Mouse (Mus musculus): ENCODE measurements around the gene M1ap. TPM values are rescaled to one million over a fixed set of nuclear protein-coding genes. Genes with fewer than 3 reads are reported as not detected.

The M1ap gene
- total and polyA plus RNA-seq, 2 experiments = 0.17 TPM; not detected in 1

- Histone ChIP-seq H3K9ac (ENCODE audit: low read depth, low read length) (no peak overlapping the region), H3K27ac (replicated peaks; ENCODE audit: insufficient read depth, low read depth, low read length) (no peak overlapping the region), H3K27me3 (ENCODE audit: control insufficient read depth, insufficient read depth, low read length) (no peaks in the 10 kb centered on the region), H3K4me3 (ENCODE audit: insufficient read depth, low read depth, low read length) (no peak overlapping the region), H3K79me2 (ENCODE audit: control insufficient read depth, insufficient read depth, low read length) (no peaks in the 10 kb centered on the region), H3K36me3 (ENCODE audit: control insufficient read depth, insufficient read depth, low read length) (no peaks in the 10 kb centered on the region), H3K4me1 (ENCODE audit: control insufficient read depth, insufficient read depth, low read length) (no peaks in the 10 kb centered on the region)
- no peak for DNase-seq (ENCODE audit: extremely low read depth, low read depth, low spot score)
- TF ChIP-seq POLR2A (IDR thresholded peaks at IDR 0.05; ENCODE audit: extremely low read depth, insufficient read depth, low read length) = no peak
- no peak for TF ChIP-seq CTCF (IDR thresholded peaks at IDR 0.05; ENCODE audit: low read depth, low read length)
- 84% methylated on average over 8 of the region's 8 CpGs for WGBS
Measured at GRCm38 (mm10) chr6:83027293-83027692, 80.6 kb downstream of the M1ap start.

- no peak overlapping the region for H3K9ac ChIP-seq (ENCODE audit: low read depth, low read length)
- no peaks in the 10 kb centered on the region for H3K36me3 ChIP-seq (ENCODE audit: control insufficient read depth, insufficient read depth, low read length)
- H3K4me3 ChIP-seq (ENCODE audit: insufficient read depth, low read depth, low read length) = no peak overlapping the region
- DNase-seq (ENCODE audit: extremely low read depth, low read depth, low spot score) = no peak
- H3K27ac ChIP-seq (replicated peaks; ENCODE audit: insufficient read depth, low read depth, low read length) = no peak overlapping the region
- TF ChIP-seq POLR2A (IDR thresholded peaks at IDR 0.05; ENCODE audit: extremely low read depth, insufficient read depth, low read length) (no peak), CTCF (IDR thresholded peaks at IDR 0.05; ENCODE audit: low read depth, low read length) (no peak)
- H3K27me3 ChIP-seq (ENCODE audit: control insufficient read depth, insufficient read depth, low read length) = no peaks in the 10 kb centered on the region
- H3K4me1 ChIP-seq (ENCODE audit: control insufficient read depth, insufficient read depth, low read length) = no peaks in the 10 kb centered on the region
- 55% methylated on average over 8 of the region's 9 CpGs for WGBS
- no peaks in the 10 kb centered on the region for H3K79me2 ChIP-seq (ENCODE audit: control insufficient read depth, insufficient read depth, low read length)
Measured at GRCm38 (mm10) chr6:83027706-83028105, 81.0 kb downstream of the M1ap start.

DNA sequence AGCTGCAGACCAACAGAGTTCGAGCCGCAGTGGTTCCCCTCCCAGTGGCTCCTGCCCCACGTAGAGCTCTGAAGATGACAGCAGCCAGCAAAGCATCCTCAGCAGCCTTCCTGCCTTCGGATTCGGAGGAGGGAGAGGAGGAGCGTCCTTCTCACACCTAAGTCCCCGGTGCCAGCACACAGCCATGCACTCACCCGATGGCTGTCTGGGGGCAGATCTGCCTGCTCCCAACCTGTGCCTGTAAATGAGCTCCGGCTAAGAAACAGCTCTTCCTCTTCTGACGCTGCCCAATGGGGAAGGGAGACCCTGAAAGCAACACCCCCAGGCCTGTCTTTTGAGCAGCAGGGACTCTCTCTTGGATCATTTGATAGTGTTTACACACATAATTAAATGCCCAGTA is 83.1 kb downstream of the M1ap start:
- Histone ChIP-seq H3K9ac (ENCODE audit: low read depth, low read length) (no peak overlapping the region), H3K27me3 (ENCODE audit: control insufficient read depth, insufficient read depth, low read length) (no peaks in the 10 kb centered on the region), H3K27ac (replicated peaks; ENCODE audit: insufficient read depth, low read depth, low read length) (no peak overlapping the region), H3K36me3 (ENCODE audit: control insufficient read depth, insufficient read depth, low read length) (no peaks in the 10 kb centered on the region), H3K4me1 (ENCODE audit: control insufficient read depth, insufficient read depth, low read length) (no peaks in the 10 kb centered on the region), H3K4me3 (ENCODE audit: insufficient read depth, low read depth, low read length) (no peak overlapping the region), H3K79me2 (ENCODE audit: control insufficient read depth, insufficient read depth, low read length) (no peaks in the 10 kb centered on the region)
- TF ChIP-seq CTCF (IDR thresholded peaks at IDR 0.05; ENCODE audit: low read depth, low read length) (no peak), POLR2A (IDR thresholded peaks at IDR 0.05; ENCODE audit: extremely low read depth, insufficient read depth, low read length) (no peak)
- DNase-seq (ENCODE audit: extremely low read depth, low read depth, low spot score) = no peak
- 58% methylated on average over 10 of the region's 10 CpGs for WGBS

- Histone ChIP-seq H3K27ac (replicated peaks; ENCODE audit: insufficient read depth, low read depth, low read length) (no peak overlapping the region), H3K4me1 (ENCODE audit: control insufficient read depth, insufficient read depth, low read length) (no peaks in the 10 kb centered on the region), H3K27me3 (ENCODE audit: control insufficient read depth, insufficient read depth, low read length) (no peaks in the 10 kb centered on the region), H3K79me2 (ENCODE audit: control insufficient read depth, insufficient read depth, low read length) (no peaks in the 10 kb centered on the region), H3K4me3 (ENCODE audit: insufficient read depth, low read depth, low read length) (no peak overlapping the region), H3K36me3 (ENCODE audit: control insufficient read depth, insufficient read depth, low read length) (no peaks in the 10 kb centered on the region), H3K9ac (ENCODE audit: low read depth, low read length) (no peak overlapping the region)
- DNase-seq (ENCODE audit: extremely low read depth, low read depth, low spot score) = no peak
- TF ChIP-seq CTCF (IDR thresholded peaks at IDR 0.05; ENCODE audit: low read depth, low read length) = no peak
- no peak for TF ChIP-seq POLR2A (IDR thresholded peaks at IDR 0.05; ENCODE audit: extremely low read depth, insufficient read depth, low read length)
- WGBS = 77% methylated on average over 7 of the region's 7 CpGs
Measured at GRCm38 (mm10) chr6:83031111-83031510, 84.4 kb downstream of the M1ap start.

DNA sequence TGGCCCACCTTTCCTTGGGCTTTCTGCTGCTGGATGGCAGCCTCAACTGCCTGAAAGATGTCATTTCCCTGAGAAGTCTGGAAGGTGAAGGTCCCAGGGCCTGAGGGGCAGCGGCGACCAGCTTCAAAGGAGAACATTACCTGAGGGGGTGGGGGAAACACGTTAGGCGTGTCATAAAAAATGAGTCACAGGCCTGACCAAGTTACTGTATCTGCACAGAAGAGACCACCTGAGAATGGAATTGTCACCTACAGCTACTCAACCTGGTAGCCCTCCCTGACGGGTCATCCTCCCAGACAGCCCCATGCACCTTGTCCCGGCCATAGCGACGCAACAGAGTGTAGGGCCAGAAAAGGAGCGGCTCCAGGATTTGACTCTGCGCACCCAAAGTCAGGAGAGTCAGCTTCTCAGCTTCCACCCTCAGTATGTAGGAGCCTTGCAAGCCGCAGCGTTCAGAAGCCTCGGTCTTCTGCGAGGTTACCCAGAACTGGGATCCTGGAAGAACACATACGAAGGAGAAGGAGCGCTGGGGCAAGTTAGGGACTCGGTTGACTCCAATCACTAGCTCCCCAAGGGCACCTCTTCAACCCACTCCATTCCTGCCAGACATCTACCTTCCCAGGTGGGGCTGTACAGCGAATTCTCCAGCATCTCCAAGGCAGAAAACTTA is 85.4 kb downstream of the M1ap start:
- Histone ChIP-seq H3K4me1 (ENCODE audit: control insufficient read depth, insufficient read depth, low read length) (no peaks in the 10 kb centered on the region), H3K27me3 (ENCODE audit: control insufficient read depth, insufficient read depth, low read length) (no peaks in the 10 kb centered on the region), H3K9ac (ENCODE audit: low read depth, low read length) (no peak overlapping the region), H3K27ac (replicated peaks; ENCODE audit: insufficient read depth, low read depth, low read length) (no peak overlapping the region), H3K36me3 (ENCODE audit: control insufficient read depth, insufficient read depth, low read length) (no peaks in the 10 kb centered on the region), H3K4me3 (ENCODE audit: insufficient read depth, low read depth, low read length) (no peak overlapping the region), H3K79me2 (ENCODE audit: control insufficient read depth, insufficient read depth, low read length) (no peaks in the 10 kb centered on the region)
- DNase-seq (ENCODE audit: extremely low read depth, low read depth, low spot score) = no peak
- TF ChIP-seq CTCF (IDR thresholded peaks at IDR 0.05; ENCODE audit: low read depth, low read length) (no peak), POLR2A (IDR thresholded peaks at IDR 0.05; ENCODE audit: extremely low read depth, insufficient read depth, low read length) (no peak)
- WGBS = 38% methylated on average over 18 of the region's 18 CpGs

- H3K79me2 ChIP-seq (ENCODE audit: control insufficient read depth, insufficient read depth, low read length) = no peaks in the 10 kb centered on the region
- TF ChIP-seq POLR2A (IDR thresholded peaks at IDR 0.05; ENCODE audit: extremely low read depth, insufficient read depth, low read length) (no peak), CTCF (IDR thresholded peaks at IDR 0.05; ENCODE audit: low read depth, low read length) (no peak)
- peak overlapping the region; percentile 49 for H3K9ac ChIP-seq (ENCODE audit: low read depth, low read length)
- H3K27me3 ChIP-seq (ENCODE audit: control insufficient read depth, insufficient read depth, low read length) = no peaks in the 10 kb centered on the region
- DNase-seq (ENCODE audit: extremely low read depth, low read depth, low spot score) = no peak
- H3K27ac ChIP-seq (replicated peaks; ENCODE audit: insufficient read depth, low read depth, low read length) = peak overlapping the region; percentile 38; the same call in 1 of the 2 replicates
- H3K36me3 ChIP-seq (ENCODE audit: control insufficient read depth, insufficient read depth, low read length) = no peaks in the 10 kb centered on the region
- 2% methylated on average over 31 of the region's 31 CpGs for WGBS
- no peaks in the 10 kb centered on the region for H3K4me1 ChIP-seq (ENCODE audit: control insufficient read depth, insufficient read depth, low read length)
- H3K4me3 ChIP-seq (ENCODE audit: insufficient read depth, low read depth, low read length) = peak overlapping the region; percentile 71
Measured at GRCm38 (mm10) chr6:83032769-83033191, 86.1 kb downstream of the M1ap start.
